Mouse (Mus musculus) liver, embryonic 14.5 days (tissue): ENCODE data around the gene Treh. TPM values are rescaled to one million over a fixed set of nuclear protein-coding genes. Genes with fewer than 3 reads are reported as not detected.

ENCODE experiments used
- ATAC-seq: fragments of 200-750 bp; cut with Nextera tagmentation; 2 replicates; pipeline ENCODE4 v1.8.0; 2017; ENCODE audit warnings: moderate number of reproducible peaks, mild to moderate bottlenecking, moderate library complexity; ENCODE audit not compliant: insufficient read depth
- DNase-seq, 3 experiments: peaks; one replicate each; pipeline ENCODE4 v3.0.0-alpha.2; 2012 to 2013; ENCODE audit warnings: low read depth in 3 of 3, low spot score in 3 of 3
- H3K27ac ChIP-seq: fragments of 300-500 bp; sonication (generic); 2 replicates; pipeline ENCODE4 v1.5.1; 2014; ENCODE audit warnings: moderate library complexity, mild to moderate bottlenecking, control low read depth, inconsistent platforms
- H3K27me3 ChIP-seq: fragments of 300-500 bp; sonication (generic); 2 replicates; pipeline ENCODE4 v1.6.1; 2014; ENCODE audit warnings: mild to moderate bottlenecking, low read length, moderate library complexity; ENCODE audit not compliant: control insufficient read depth, insufficient read depth
- H3K36me3 ChIP-seq: fragments of 300-500 bp; sonication (generic); replicated peaks from 2 replicates; pipeline ENCODE4 v1.6.1; 2014; ENCODE audit warnings: low read depth; ENCODE audit not compliant: control insufficient read depth, insufficient read depth
- H3K4me1 ChIP-seq, 2 experiments: fragments of 200-500 bp in 1 of 2; fragments of 300-500 bp in 1 of 2; sonication (generic) in 1 of 2; replicated peaks; 2 replicates each; pipeline ENCODE4 v1.6.1; 2012 to 2014; ENCODE audit warnings: antibody characterized with exemption in 1 of 2, inconsistent platforms in 1 of 2, low read length in 1 of 2; ENCODE audit not compliant: control insufficient read depth in 2 of 2, insufficient read depth in 2 of 2
- H3K4me2 ChIP-seq: fragments of 300-500 bp; sonication (generic); 2 replicates; pipeline ENCODE4 v1.6.1; 2014; ENCODE audit warnings: low read depth, mild to moderate bottlenecking, control low read depth, moderate library complexity
- H3K4me3 ChIP-seq, 2 experiments: fragments of 200-500 bp in 1 of 2; fragments of 300-500 bp in 1 of 2; sonication (generic) in 1 of 2; 2 replicates each; pipeline ENCODE4 v1.5.1; 2012 to 2014; ENCODE audit warnings: low read depth in 2 of 2, low read length in 2 of 2, mild to moderate bottlenecking in 2 of 2, control low read depth in 1 of 2, inconsistent platforms in 1 of 2, moderate library complexity in 1 of 2; ENCODE audit not compliant: insufficient read depth in 1 of 2
- H3K9ac ChIP-seq: fragments of 300-500 bp; sonication (generic); replicated peaks from 2 replicates; pipeline ENCODE4 v1.6.1; 2014; ENCODE audit warnings: mild to moderate bottlenecking, control low read depth, moderate library complexity
- H3K9me3 ChIP-seq: fragments of 300-500 bp; sonication (generic); 2 replicates; pipeline ENCODE4 v1.6.1; 2016; ENCODE audit warnings: low read length, mixed read lengths; ENCODE audit not compliant: control insufficient read depth
- CTCF ChIP-seq: IDR thresholded peaks from 2 replicates; pipeline ENCODE4 v1.5.1; 2016; ENCODE audit warnings: antibody characterized with exemption, low read depth, control low read depth
- EP300 ChIP-seq: IDR thresholded peaks from 2 replicates; pipeline ENCODE4 v1.6.1; 2016; ENCODE audit warnings: antibody characterized with exemption, low read depth
- WGBS: fragments of 180-500 bp; shearing (Covaris S2); extraction: QIAGEN DNeasy Blood & Tissue Kit; methylation state at CpG from one replicate; pipeline ENCODE4 v1.1.7; 2014; ENCODE audit not compliant: insufficient replicate concordance; 5-methylcytosine and 5-hydroxymethylcytosine counted together
- polyA plus RNA-seq, 2 experiments: library from polyadenylated mRNA; depleted of rRNA in 1 of 2; stranded (reverse) in 1 of 2; unstranded in 1 of 2; fragments of >200 nt; fragmentation: Nextera tagmentation in 1 of 2; extraction: Ambion mirVana in 1 of 2; gene quantifications; 2 replicates each; pipeline versions ENCODE4 v1.2.1 to v1.2.3; 2012 to 2014

The Treh gene
- polyA plus RNA-seq, 2 experiments: not detected

GRCm38 (mm10) chr9:44672291-44672865 lies 655 bp upstream of the Treh start:
- no peak overlapping the region for H3K4me2 ChIP-seq
- no peaks in the 10 kb centered on the region for H3K36me3 ChIP-seq
- H3K4me3 ChIP-seq: no peak overlapping the region
- H3K27me3 ChIP-seq: no peaks in the 10 kb centered on the region
- TF ChIP-seq EP300: no peak
- TF ChIP-seq CTCF: no peak
- no peaks in the 10 kb centered on the region for H3K4me1 ChIP-seq
- H3K27ac ChIP-seq: no peak overlapping the region
- DNase-seq (no peak), ATAC-seq (no peak)
- no peak overlapping the region for H3K9ac ChIP-seq
- 32% methylated on average over 2 of the region's 2 CpGs for WGBS
- no peaks in the 10 kb centered on the region for H3K9me3 ChIP-seq

- no peak for TF ChIP-seq EP300
- TF ChIP-seq CTCF: peak; percentile 43
- no peaks in the 10 kb centered on the region for H3K4me1 ChIP-seq
- no peak for ATAC-seq
- H3K4me3 ChIP-seq: no peak overlapping the region
- H3K27me3 ChIP-seq: no peaks in the 10 kb centered on the region
- H3K36me3 ChIP-seq: no peaks in the 10 kb centered on the region
- DNase-seq: no peak
- 55% methylated on average over 2 of the region's 2 CpGs for WGBS
- H3K27ac ChIP-seq: no peak overlapping the region
- no peak overlapping the region for H3K9ac ChIP-seq
- H3K4me2 ChIP-seq: no peak overlapping the region
- no peaks in the 10 kb centered on the region for H3K9me3 ChIP-seq
Measured at GRCm38 (mm10) chr9:44678288-44678871, 5.3 kb downstream of the Treh start.

- H3K9me3 ChIP-seq: no peaks in the 10 kb centered on the region
- no peaks in the 10 kb centered on the region for H3K36me3 ChIP-seq
- no peak overlapping the region for H3K9ac ChIP-seq
- H3K4me3 ChIP-seq: no peak overlapping the region
- no peaks in the 10 kb centered on the region for H3K27me3 ChIP-seq
- DNase-seq: no peak
- no peaks in the 10 kb centered on the region for H3K4me1 ChIP-seq
- no peak for ATAC-seq
- TF ChIP-seq CTCF: no peak
- no peak for TF ChIP-seq EP300
- 58% methylated on average over 5 of the region's 5 CpGs for WGBS
- no peak overlapping the region for H3K4me2 ChIP-seq
- H3K27ac ChIP-seq: no peak overlapping the region
Measured at GRCm38 (mm10) chr9:44679565-44679964, 6.5 kb downstream of the Treh start.

GRCm38 (mm10) chr9:44683046-44683445 lies 10.0 kb downstream of the Treh start:
- no peak overlapping the region for H3K4me3 ChIP-seq
- no peak overlapping the region for H3K4me2 ChIP-seq
- DNase-seq: no peak
- H3K9me3 ChIP-seq: no peaks in the 10 kb centered on the region
- no peaks in the 10 kb centered on the region for H3K36me3 ChIP-seq
- H3K27ac ChIP-seq: no peak overlapping the region
- no peaks in the 10 kb centered on the region for H3K27me3 ChIP-seq
- no peaks in the 10 kb centered on the region for H3K4me1 ChIP-seq
- 53% methylated on average over 8 of the region's 8 CpGs for WGBS
- H3K9ac ChIP-seq: no peak overlapping the region
- ATAC-seq: no peak
- no peak for TF ChIP-seq CTCF
- no peak for TF ChIP-seq EP300

GRCm38 (mm10) chr9:44685346-44686330 lies 12.6 kb downstream of the Treh start:
- WGBS: 39% methylated on average over 14 of the region's 14 CpGs
- Histone ChIP-seq H3K36me3 (no peaks in the 10 kb centered on the region), H3K4me2 (no peak overlapping the region), H3K9me3 (no peaks in the 10 kb centered on the region), H3K4me1 (no peaks in the 10 kb centered on the region), H3K9ac (no peak overlapping the region), H3K27ac (no peak overlapping the region), H3K27me3 (no peaks in the 10 kb centered on the region), H3K4me3 (no peak overlapping the region)
- peak in 2 of 3 experiments; percentile 17 to 24 for DNase-seq
- TF ChIP-seq CTCF (peak; percentile 99), EP300 (no peak)
- ATAC-seq: no peak
